Mouse (Mus musculus) lung, adult 18-20 months (tissue): ENCODE measurements around the gene Fam205c.
"Not testable (repeated sequence)": the region's sequence is repeated elsewhere in the genome, so short reads cannot be mapped to it uniquely, and the experiment has no call there.

ENCODE experiments used
- DNase-seq, 2 experiments: peaks; one replicate each; pipeline ENCODE4 v3.0.0; 2022; ENCODE audit warnings: mixed read lengths in 2 of 2

Fam205c gene

GRCm38 (mm10) chr4:42876586-42877291, 2.7 kb upstream of the Fam205c start:
- peak; percentile 28 to 41 for DNase-seq

GRCm38 (mm10) chr4:42872746-42873435, 1.1 kb downstream of the Fam205c start:
- no peak for DNase-seq

GRCm38 (mm10) chr4:42872151-42872550, 1.9 kb downstream of the Fam205c start:
- DNase-seq = no peak

- DNase-seq = no peak
Measured at GRCm38 (mm10) chr4:42870748-42871147, 3.3 kb downstream of the Fam205c start.

- DNase-seq = no peak
Measured at GRCm38 (mm10) chr4:42868193-42868592, 5.8 kb downstream of the Fam205c start.

- no peak for DNase-seq
Measured at GRCm38 (mm10) chr4:42867390-42867789, 6.6 kb downstream of the Fam205c start.

GRCm38 (mm10) chr4:42863487-42863886, 10.5 kb downstream of the Fam205c start:
- DNase-seq = not testable (repeated sequence)

GRCm38 (mm10) chr4:42860483-42860882, 13.6 kb downstream of the Fam205c start:
- DNase-seq = not testable (repeated sequence)

GRCm38 (mm10) chr4:42856671-42857070, 17.4 kb downstream of the Fam205c start, which contains the start of gene Gm12394:
Gene Gm12394, minus strand, starts transcription at chr4:42856771.
- DNase-seq = not testable (repeated sequence)

- DNase-seq = not testable (repeated sequence)
Measured at GRCm38 (mm10) chr4:42853788-42854187, 20.2 kb downstream of the Fam205c start, which contains the start of gene Fam205a1. Gene Fam205a1, minus strand, starts transcription at chr4:42853888.
